Mouse (Mus musculus) regulatory T cell (primary cell): Measurements from ENCODE around the gene Olfr1277.

Source experiments
- in situ Hi-C: fragments of 300-600 bp; cut with MboI, MseI; formaldehyde crosslinking; loops from one replicate; pipeline ENCODE4 v1.15.1; 2025; ENCODE audit warnings: high pct_unique_total_duplicates

The Olfr1277 gene

GRCm38 (mm10) chr2:111274006-111274405 is at the start of gene Olfr1277:
Olfr1277 (minus strand) TSS chr2:111274106.
- in situ Hi-C loops, result no loop called here

DNA sequence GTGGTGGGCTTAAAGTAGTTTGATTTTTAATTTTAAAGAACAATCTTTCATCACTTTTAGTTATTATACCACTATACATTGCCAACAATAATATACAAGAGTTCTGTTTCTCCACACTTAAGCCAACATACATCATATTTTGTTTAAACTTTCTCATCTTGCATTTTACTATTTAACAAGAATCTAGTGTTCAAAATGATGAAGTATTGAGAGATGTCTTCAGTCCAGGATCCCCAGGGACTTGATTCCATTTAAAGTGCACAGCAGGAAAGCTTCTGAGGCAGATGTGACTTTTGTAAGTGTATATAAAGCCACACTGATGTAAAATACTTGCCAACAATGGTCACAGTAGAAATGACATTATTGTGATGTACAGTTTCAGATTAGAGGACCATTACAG is 39.8 kb upstream of the Olfr1277 start, which contains the start of gene Olfr1280:
Olfr1280 (plus strand) TSS at position 301 of the 400 bp plus-strand sequence.
- in situ Hi-C loops, result no loop called here

GRCm38 (mm10) chr2:111300374-111300773 is 26.5 kb upstream of the Olfr1277 start, which contains the start of gene Olfr1279:
Olfr1279 (plus strand) TSS chr2:111300635.
- in situ Hi-C loops, result no loop called here

- in situ Hi-C loops, result no loop called here
Observed at GRCm38 (mm10) chr2:111298541-111298940, 24.6 kb upstream of the Olfr1277 start.

GRCm38 (mm10) chr2:111289836-111290235 is 15.9 kb upstream of the Olfr1277 start, which contains the start of gene Olfr1278:
Olfr1278 (plus strand) TSS chr2:111290136.
- in situ Hi-C loops, result loop anchor here (5.0 kb wide), 1 partner anchor 647 kb away; no protein-coding TSS in a partner anchor

DNA sequence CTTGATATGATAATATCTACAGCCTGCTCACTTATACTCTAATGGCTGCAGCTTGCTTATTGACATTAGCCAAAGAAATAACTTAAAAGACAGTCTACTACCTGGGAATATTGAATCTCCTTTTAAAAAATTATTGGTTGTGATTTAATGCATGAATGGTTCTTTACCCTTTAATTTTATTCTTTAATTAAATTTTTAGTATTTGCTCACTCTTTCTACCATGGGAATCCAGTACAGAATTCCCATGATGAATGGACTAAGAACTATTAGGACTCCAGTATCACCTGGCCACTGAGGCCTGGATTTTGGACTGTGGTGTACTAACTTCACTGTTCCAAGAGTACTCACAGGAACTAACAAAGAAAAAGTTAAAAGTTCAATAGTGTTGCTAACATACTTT is 19.7 kb downstream of the Olfr1277 start, which contains the start of gene Olfr1276:
Olfr1276 (plus strand) TSS at position 301 of the 400 bp plus-strand sequence.
- in situ Hi-C loops, result no loop called here

- in situ Hi-C loops, result no loop called here
Observed at GRCm38 (mm10) chr2:111235186-111235585, 38.7 kb downstream of the Olfr1277 start, which contains the start of gene Olfr1275. Olfr1275 (minus strand) TSS chr2:111235286.

- in situ Hi-C loops, result no loop called here
Observed at GRCm38 (mm10) chr2:111229502-111229901, 44.4 kb downstream of the Olfr1277 start, which contains the start of gene 4930430A15Rik. 4930430A15Rik (minus strand) TSS chr2:111229602.
